Mouse (Mus musculus) urinary bladder, adult 2 months (tissue): ENCODE measurements around the gene Trrap. TPM values are rescaled to one million over a fixed set of nuclear protein-coding genes. Genes with fewer than 3 reads are reported as not detected.

Experiments
- DNase-seq: peaks from one replicate; pipeline ENCODE4 v3.0.0; 2022; ENCODE audit warnings: low spot score
- polyA plus RNA-seq: library from polyadenylated mRNA; depleted of rRNA; stranded (reverse); fragments of >200 nt; gene quantifications from 2 replicates; pipeline ENCODE4 v1.2.3, GENCODE M21; 2012; rRNA removed

Gene Trrap
- polyA plus RNA-seq, 1 experiment = 75.9 TPM

DNA sequence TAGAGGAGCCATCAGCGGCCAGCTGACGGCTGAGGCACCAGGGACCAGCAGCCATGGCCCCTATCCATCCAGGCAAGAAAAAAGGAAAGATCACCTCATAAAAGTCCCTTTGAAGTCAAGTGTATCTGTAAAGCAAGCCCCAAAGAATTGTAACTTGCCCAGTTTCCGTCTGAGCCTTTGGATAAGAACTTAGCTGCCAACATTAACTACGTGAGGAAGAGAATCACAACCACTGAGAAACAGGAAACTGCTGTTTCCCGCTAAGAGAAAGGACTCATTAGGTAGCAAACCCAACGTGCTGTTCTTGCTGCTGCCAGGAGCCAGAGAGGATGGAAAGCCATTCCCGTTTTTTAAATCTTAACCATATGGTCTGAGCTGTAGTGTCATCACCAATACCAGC is 103.2 kb downstream of the Trrap start:
- no peak for DNase-seq

DNA sequence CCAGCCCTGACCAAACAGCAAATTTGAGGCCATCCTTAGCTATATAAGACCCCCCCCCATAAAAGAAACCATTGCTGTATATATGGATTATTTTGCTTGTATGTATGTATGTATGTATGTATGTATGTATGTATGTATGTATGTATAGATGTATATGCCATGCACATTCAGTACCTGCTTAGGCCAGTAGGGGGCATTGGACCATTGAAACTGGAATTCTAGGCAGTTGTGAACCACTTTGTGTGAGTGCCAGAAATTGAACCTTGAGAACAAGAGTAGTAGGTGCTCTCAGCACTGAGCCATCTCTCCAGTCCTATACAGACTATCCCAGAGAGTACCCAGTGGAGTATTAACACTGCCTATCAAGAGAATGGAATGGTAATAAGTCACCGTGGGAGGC is 104.2 kb downstream of the Trrap start:
- no peak for DNase-seq

DNA sequence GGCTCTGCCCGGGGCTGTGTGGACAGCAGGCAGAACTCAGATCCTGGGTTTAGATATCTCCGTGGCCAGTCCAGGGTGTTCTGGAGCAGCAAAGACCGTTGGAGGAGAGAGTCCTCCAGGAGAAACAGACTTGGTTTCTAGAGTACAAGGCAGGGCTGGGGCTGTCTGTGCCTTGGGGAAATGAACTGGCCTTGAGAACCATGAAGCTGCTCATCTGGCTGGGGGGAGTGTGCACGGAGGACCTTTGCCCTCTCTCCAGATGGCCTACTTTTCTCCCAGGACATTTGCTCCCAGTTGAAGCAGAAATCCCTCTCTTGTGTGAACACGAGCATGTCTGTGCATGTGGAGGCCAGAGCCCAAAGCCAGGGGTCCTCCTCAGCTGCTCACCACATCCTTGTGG is 104.8 kb downstream of the Trrap start:
- DNase-seq = no peak

DNA sequence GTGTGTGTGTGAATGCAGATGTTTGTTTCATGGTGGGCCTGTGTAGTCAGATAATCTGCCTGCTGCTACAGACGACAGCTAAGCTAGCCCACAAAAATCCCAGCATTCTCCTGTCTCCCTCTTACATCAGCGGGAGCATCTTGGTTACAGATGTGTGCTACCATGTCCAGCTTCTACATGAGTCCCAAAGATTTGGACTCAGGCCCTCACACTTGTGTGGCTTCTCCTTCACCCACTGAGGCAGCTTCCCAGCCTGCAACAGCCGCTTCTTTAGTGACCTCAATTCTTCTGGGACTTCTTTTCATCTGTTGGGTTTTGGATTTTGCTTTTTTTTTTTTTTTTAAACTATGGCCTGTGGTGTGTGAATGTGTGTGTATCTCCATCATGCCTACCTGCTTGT is 105.3 kb downstream of the Trrap start:
- no peak for DNase-seq

DNA sequence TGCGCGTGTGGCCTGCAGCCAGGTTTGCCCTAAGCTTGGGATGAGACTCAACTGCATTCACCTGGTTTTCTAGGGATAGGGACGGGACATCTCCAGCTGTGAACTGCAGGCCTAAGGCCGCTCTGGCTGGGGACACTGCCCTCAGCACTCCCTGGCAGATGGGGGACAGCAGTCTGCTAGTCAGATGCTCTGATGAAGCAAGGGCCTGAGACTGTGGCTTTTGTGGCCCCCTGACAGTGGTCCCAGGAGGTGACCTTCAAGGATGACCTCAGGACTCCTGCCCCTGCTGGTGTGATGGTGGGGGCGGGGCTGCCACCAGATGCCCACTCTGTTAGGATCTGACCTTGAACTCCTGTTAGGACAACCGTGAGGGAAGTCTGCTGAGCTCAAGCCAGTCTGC is 107.7 kb downstream of the Trrap start:
- DNase-seq = no peak

DNA sequence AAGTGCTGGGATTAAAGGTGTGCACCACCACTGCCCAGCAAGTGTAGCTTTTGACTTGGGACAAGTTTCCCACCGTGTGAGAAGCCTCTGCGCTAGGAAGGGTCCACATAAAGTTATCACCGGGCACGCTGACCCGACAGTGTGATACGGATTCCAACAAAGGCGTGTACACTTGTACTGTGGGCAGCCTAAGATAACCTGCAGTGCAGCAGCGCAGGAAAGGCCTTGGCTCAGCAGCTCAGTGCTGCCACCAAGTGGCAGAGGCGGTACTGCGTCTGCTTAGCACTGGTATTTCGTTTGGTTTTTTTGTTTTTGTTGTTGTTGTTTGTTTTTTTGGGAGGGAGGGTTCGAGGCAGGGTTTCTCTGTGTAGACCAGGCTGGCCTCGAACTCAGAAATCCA is 108.4 kb downstream of the Trrap start:
- DNase-seq = no peak

DNA sequence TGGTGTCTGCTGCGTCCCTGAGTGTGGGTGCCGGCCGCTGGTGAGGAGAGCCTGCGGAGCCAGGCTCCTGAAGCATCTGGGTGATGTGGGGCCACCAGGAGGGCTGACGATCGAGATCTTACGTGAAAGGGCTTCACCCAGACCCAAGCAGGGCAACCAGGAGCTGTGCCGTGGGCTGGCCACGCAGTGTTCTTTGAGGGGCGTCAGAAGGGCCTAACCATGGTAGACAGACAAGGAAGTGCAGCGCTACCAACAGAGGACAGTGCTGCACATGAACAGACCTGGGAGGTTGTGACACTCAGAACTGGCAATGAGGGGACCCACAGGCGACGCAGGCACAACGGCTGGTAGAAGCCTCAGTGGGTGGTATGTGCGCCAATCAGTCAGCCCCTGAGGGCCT is 109.5 kb downstream of the Trrap start:
- no peak for DNase-seq

DNA sequence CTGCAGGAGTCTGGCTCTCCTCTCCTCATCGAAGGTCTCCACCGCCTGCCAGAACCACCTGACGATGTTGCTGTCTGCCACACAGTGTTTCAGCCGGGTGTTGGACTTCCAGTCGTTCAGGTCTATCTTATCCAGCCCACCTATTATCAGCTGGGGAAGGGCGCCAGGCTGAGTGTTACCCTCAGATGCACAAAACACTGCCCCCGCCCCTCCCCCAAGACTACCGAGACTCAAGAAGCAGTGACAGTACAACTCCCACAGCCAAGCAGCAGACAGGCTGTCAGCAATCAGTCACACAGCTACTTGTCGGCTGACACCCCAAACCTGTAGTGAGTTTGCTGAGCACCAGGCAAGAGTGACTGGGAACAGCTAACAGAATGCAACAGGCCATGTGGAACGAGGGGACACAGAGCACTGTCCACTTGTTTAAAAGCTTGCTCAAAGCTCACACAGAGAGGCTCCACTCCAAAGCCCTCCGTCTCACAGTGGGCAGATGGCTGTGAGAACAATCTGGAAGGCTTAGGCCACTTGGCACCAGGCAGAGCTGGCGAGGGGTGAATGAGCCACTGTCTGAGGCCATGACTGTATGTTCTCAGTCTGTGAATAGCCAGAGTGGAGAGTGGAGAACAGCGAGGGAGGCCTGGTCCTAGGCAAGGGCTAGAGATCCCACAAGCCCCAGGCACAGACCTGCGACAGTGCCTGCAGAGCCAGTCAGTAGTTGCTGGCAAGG is 114.3 kb downstream of the Trrap start:
- no peak for DNase-seq

DNA sequence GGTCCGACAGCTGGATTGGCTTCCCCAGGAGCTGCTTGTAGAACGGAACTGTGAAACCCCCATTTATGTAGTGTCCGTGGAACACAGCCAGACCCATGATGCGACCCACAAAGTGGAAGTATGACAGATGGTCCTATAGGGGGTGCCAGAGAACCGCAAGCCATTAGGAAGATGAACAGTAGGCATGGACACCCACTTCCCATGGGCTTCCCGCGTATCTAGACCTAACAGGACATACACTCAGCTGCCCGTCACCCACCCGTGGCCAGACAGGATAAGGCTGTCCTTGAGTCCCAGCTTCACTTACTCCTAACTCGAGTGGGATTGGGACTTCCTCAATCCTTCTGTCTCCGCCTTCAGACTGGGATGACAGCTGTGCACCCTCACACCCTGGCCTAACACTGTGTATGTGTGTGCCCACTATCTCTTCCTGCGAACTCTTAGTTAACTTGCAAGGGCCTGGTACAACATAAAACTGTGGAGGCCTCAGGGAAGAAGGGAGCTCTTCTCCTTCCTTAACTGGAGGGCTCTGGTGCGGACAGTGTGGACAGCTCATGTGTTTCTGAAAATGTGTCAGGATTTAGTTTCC is 117.2 kb downstream of the Trrap start:
- no peak for DNase-seq

DNA sequence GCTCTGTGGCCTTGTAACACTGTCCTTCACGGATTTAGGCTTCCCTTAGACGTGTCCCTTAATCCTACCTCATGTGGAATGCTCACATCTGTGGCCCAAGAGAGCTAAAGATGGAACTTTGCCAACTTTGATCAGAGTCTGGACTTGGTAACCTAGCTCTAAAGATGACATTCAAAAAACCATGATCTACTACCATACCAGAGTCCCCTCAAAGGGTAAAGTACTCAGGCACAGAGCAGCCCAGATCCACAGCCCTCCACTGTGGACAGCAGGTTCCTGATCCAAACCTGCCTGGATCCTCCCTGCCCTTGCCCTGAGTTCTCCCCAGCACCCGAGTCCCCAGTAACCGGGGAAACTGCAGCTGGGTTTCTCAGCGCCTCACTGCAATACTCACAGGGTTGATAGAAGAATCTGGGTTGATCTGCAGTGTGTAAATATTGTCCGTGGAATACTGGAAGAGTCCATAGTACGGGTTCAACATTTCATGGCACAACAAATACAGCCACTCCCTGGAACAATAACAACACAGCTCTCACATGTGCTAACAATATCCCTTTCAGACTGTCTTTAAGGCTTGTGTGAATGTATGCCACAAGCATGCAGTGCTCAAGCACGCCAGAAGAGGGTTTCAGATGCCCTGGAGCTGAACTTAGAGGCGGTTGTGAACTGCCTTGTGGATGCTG is 118.6 kb downstream of the Trrap start:
- DNase-seq = no peak

DNA sequence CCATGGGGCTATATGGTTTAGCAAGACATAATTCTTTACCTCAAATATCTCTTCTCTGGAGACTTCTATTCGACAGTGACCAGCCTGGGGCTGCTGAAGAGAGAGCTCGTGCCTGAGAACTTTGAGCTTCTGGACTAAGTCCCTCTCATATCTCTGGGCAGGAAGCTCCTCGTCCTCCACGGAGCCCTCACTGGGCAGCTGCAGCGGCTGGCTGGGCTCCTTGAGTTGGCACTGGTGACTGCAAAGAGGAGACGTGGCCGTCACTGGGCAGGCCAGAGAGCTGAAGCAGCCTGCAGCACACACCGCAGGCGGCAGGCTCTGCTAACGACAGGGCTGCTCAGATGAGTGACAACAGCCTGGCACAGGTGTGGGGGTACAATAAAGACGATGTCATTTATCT is 123.7 kb downstream of the Trrap start:
- DNase-seq = no peak

DNA sequence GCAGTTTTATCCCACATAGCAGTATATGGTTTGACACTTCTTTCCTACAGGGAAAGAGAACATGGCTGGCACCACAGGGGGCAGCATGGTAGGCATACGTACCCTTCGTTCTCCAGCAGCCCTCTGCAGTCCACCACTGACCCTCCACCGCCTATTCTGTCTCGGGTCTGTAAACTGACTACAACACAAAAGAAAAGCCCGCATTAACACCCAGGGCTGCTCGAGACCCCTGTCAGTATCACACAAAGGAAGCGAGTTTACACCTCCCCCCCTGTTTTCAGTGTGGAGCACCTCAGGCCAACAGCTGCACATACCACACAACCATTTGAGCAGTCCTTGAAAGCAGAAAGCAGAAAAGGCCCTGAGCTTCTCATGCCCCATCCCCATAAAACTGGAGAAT is 130.3 kb downstream of the Trrap start:
- DNase-seq = no peak

DNA sequence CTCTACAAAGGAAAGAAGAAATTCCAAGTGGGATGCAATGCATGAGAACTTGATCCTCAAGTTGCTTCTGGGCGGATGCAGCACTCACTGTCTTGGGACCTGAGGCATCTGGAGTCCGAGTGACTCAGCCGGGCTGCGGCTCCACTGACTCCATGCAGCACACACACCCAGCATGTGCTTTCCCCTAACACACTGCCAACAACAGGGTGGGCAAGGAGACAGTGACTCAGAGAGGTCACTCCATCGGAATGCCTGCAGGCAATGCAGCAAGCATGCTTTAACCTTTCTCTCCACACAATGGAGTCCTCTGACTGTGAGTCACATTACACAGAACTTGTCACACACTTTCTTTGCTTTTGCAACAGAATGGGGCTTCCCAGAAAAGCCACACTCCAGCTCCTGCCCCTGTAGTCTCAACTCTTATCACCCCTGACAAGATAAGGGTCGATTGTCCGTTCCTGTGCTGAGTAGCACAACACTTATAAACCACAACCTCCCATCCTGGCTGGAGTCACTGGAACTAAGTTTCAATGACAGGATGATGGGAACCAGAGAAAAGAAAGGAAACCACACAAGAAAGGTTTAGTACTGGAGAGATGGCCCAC is 131.0 kb downstream of the Trrap start:
- DNase-seq = no peak

DNA sequence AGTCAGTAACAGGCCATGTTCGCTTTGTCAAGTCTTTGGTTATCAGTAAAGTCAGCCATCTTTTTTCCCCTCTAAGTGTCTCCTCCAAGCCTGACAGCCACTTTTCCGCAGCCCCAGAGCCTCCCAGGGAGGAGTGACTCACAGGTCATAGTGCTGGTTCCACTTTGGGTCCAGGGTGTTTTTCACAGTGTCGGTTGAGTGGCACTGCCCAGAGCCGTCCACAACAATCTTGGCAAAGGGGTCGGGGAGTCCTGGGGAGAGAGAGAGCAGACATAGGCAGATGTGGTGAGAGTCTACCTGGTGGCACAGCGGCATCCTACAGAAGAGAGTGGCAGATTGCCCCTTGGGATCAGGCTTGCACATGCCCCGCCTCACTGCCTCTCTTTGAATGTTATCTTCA is 133.5 kb downstream of the Trrap start:
- DNase-seq = no peak

DNA sequence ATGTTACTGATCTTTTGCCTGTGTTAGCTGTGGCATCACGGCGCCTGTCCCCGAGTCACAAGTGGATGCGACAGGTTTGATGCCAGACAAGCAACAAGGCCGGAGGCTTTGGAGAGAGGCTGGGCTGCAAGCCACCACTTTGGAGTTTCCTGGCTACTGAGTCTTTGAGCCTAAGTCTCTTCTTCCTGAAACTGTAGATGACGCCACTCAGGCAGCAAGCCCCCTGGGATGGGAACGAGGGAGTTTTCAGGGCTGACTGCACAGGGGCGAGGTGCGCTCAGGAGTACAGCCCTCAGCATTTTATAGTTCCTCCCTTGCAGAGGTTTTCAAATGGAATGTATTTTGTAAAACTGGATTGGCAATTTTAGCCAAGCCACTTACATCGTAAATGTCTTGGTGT is 134.3 kb downstream of the Trrap start:
- DNase-seq = no peak

DNA sequence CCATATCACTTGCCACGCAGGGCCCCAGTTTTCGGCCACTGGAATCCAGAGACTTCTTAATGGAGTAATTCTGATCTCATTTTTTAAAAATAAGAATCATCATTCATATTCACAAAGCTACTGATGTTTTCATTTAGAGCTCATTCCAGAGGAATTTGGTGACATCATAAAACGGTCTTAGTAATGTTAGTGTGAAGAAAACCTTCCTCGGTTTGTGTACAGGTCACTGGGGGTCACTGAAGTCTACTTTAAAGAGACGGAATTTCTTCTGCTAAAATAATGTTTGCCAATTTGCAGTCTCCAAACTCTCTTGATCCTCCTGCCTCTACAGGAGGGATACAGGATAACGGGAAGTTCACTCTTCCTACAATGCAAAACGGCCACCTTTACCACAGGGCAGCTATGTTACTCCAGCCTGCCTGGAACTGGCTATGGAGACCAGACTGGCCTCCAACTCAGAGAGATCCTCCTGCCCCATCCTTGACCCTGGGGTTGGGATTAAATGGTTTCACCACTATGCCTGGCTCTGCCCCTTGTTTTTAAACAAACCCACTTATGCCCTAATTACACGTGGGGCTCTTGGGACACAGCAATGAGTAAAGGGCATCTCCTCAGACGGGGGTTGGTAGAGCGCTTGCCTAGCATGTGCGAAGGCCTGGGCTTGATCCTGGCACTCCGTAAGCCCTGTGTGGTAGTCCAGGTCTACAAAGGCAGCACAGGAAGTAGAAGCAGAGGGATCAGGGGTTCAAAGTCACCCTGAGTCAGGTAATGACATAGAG is 137.0 kb downstream of the Trrap start:
- DNase-seq = no peak

DNA sequence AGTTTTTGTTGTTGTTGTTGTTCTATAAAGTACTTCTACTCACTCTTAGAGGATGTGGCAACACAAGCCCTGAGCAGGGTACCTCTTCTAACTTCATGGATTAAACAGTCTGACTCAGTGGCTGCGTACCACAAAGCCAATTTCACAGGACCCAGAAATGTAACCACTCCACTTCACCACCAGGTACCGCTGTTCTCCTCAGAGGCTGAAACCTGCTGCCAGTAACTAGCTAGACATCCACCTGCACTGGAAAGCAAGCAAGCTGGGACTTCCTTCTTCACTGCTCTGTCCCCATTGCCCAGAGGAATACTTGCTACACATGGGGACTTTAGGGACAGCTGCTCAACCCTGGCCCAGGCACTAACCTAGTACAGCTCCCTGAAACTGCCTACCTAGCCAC is 140.1 kb downstream of the Trrap start:
- no peak for DNase-seq

Other genes with a start within 250 kb of the Trrap start
- 13.5 and 13.6 TPM in 2 replicates for gene Nptx2, start 221.8 kb upstream of the Trrap start, polyA plus RNA-seq
- 0.16 and 0.19 TPM in 2 replicates for gene Tmem130, start 5.9 kb upstream of the Trrap start, polyA plus RNA-seq
- 23.2 and 27.5 TPM in 2 replicates for gene Smurf1, start 198.1 kb downstream of the Trrap start, polyA plus RNA-seq